Mouse (Mus musculus): ENCODE results near the gene Slc23a4.

The Slc23a4 gene

GRCm38 (mm10) chr6:34955862-34956241 lies 32.4 kb downstream of the Slc23a4 start:
- no peak for DNase-seq (ENCODE audit: low read depth)

DNA sequence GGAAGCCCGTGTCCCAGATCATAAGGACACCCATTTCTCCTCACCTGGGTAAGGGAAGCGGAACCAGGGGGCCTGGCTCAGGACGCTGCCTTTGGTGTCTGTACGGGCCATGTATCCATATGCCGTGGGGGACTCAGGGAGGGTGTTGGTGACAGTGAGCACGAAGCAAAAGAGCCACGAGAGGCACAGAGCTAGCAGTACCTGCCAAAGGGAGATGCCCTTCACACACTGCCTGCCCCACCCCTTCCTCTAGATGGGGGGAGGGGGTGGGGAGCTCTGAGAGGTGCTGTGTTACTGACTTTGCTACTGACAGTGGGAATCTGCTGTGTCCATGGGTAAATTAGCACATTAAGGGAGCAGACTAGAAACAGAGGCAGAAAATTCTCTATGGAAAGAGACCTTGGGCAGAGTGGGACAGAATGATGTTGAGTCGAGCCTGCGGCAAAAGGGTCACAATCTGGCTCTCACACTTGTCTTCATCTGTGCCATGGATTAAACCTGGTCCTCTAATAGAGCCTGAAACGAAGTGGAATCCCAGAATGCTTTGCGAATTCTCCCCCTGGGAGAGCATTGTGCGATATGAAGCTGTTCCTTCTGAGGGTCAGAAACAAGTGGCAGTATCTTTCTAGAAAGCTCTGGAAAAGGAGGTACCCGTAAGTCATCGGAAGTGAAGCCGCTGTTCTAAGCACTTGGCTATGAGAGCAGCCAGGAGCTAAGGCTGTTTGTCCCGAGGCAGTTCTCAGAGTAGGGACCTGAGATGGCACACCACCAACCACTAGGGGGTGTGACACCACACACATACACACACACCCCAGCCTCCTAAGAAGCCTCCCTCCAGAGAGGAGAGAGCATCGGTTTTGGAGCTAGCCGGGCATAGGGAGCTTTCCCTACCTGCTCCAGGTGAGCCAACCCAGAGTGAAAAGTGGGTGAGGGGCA lies 33.0 kb downstream of the Slc23a4 start:
- DNase-seq (ENCODE audit: low read depth): no peak

DNA sequence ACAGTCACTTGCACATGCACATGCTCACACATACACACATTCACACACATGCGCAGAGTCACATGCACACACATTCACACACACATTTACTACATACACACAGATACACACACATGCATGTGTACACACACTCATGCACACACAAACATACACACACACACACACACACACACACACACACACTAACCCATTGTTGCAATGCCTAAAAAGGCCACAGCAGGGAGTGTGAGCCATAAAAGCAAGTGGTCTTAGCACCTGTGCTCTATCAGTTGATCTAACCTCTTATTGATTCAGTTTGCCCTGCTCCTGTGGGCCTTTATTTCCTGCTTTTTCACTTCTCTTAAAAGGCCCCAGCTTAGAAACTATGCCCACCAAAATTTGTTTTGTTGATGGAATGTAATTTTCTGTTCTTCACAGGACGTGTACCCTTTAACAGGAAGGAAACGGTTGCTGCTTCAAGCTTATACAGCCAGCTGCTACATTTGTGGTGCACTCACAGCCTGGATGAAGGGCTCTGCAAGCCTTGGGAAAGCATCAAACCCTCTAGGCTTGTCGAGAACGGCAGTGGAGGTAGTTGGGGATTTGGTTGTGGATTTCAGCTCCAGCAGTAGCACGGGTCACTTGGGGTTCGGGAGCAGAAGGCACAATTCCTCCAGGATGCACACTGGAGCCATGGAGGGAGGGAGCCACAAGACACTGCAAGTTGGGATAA lies 36.1 kb downstream of the Slc23a4 start:
- DNase-seq (ENCODE audit: low read depth): no peak

- DNase-seq (ENCODE audit: low read depth): no peak
Measured at GRCm38 (mm10) chr6:34951518-34951917, 36.7 kb downstream of the Slc23a4 start.

DNA sequence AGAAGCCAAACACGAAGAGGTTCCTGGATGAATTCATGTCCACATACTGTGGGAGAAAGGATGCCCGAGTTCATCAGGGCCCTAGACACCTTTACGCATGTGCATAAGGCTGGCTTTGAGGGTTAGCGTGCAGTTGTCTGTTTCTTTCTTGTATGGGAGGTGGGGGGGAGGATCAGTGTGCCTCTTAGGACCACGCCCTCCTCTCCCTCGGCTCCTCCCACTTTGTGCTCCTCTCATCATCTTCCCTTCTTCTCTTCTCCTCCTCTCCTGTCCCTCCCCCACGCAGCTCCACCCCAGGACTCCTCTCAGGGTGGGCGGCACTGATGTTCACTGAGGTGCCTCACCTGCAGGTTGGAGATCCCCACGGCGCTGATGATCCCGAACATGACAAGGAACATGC lies 39.7 kb downstream of the Slc23a4 start:
- no peak for DNase-seq (ENCODE audit: low read depth)

DNA sequence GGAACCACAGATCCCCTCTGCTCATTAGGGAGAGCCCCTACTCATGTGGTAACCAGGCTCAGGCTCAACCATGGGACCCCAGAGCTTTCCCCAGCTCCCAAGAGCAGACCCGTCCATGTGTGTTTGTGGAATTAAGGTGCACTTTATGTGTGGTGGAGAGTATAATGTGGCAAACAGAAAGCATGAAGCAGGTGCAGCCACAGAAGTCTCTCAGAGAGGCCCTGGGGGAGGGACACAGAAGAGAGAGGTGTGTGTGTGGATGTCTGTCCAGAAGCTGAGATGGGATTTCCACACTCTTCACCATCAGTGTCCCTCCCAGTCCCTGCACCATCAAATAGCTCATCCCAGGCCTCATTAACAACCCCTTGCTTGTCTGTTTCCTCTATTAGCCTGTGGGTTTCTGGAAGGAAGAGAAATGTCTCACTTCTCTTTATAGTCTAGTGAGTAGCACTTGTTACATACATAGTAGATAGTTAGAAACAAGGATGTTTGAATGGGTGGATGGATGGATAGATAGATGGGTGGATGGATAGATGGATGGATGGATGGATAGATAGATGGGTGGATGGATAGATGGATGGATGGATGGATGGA lies 41.6 kb downstream of the Slc23a4 start:
- no peak for DNase-seq (ENCODE audit: low read depth)

- DNase-seq (ENCODE audit: low read depth): no peak
Measured at GRCm38 (mm10) chr6:34943499-34943898, 44.7 kb downstream of the Slc23a4 start.

DNA sequence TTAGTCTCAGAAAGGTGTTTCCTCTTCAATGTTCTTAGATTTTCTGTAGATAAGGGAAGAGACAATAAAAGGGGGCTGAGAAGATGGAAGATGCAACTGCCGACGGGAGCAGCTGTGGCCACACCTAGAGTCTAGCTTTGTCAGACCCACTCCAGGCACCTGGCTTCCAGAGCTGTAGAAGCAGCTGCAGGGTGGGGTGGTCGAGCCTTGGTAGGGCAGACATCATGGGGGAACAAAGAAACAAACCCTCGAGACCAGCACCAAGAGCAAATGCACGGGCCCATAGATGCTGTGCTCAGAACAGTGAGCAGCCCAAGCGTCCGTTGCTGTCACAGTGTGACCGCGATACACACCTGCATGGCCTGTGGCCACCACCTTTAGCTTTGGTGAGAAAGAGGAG lies 45.8 kb downstream of the Slc23a4 start:
- DNase-seq (ENCODE audit: low read depth): no peak

GRCm38 (mm10) chr6:34941496-34941895 lies 46.7 kb downstream of the Slc23a4 start:
- DNase-seq (ENCODE audit: low read depth): no peak

GRCm38 (mm10) chr6:34939451-34939850 lies 48.8 kb downstream of the Slc23a4 start:
- DNase-seq (ENCODE audit: low read depth): no peak

DNA sequence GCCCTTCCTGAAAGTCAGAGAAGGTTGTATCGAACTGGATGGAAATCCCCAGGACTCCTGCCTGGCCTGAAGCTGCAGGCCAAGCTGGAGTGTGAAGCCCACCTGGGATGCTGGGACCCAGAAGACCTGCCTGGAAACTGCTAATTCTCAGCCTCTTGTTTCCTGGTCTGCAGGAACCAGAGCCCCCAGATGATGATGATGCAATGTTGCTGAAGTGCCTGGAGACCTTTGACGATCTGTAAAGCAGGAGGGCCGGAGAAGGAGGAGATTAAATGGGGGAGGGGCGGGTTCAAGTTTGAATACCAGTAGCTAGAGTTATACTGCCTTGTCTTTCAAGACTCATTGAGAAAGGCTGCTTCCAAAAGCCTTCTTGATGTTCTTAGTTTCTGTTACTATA lies 49.3 kb downstream of the Slc23a4 start:
- DNase-seq (ENCODE audit: low read depth): no peak

DNA sequence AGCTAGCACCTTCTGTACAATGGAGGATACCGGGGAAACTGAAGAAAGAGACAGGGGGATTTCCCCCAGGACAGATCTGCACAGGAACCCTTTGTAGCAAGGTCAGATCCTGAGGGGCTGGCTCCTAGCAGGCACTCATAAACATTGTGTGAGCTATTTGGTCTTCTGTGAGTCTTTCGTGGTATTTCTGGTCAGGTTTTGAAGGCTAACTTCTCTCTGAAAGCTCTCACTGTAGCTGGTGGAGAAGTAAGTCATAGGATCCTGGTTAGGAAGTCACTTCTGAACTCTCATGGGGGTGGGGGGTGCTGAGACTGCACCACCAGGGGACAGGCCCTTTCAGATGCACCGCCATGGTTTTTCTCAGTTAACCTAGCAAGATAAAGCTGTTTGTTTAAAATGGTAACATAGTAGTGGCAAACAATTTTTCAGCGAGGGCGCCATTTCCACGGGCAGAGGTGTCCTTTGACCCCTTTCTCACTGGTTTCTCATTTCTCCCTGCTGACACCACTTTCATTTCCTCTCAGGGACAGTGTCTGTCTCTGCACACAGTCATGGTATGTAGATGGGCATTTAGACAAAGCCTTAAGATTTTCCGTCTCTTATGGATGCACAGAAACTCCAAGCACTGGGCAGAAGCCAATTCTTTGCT lies 49.8 kb downstream of the Slc23a4 start:
- DNase-seq (ENCODE audit: low read depth): no peak

GRCm38 (mm10) chr6:34936743-34937142 lies 51.5 kb downstream of the Slc23a4 start:
- no peak for DNase-seq (ENCODE audit: low read depth)

DNA sequence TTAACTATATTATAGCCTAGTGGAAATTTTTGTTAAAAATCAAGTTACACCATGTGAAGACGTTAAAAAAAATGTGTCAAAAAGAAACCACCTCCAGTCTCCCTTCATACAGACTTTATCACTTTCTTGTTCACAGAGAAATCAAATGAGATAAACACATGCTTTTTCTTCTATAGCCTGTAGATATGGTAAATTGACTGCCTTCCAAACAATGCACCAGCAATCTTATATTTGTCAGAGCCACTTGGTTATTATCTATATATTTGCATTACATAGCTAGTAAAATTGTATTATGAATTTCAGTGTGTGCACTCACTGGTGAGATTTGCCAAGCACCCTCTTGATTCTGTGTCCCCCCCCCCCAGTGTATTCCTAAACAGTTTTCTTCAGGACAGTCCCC lies 55.6 kb downstream of the Slc23a4 start:
- no peak for DNase-seq (ENCODE audit: low read depth)

GRCm38 (mm10) chr6:34927594-34927993 lies 60.6 kb downstream of the Slc23a4 start:
- DNase-seq (ENCODE audit: low read depth): no peak

- DNase-seq (ENCODE audit: low read depth): peak; percentile 58
Measured at GRCm38 (mm10) chr6:34927156-34927555, 61.0 kb downstream of the Slc23a4 start.

- DNase-seq (ENCODE audit: low read depth): peak; percentile 21
Measured at GRCm38 (mm10) chr6:34921941-34922340, 66.3 kb downstream of the Slc23a4 start.

GRCm38 (mm10) chr6:34920631-34921030 lies 67.6 kb downstream of the Slc23a4 start:
- no peak for DNase-seq (ENCODE audit: low read depth)

DNA sequence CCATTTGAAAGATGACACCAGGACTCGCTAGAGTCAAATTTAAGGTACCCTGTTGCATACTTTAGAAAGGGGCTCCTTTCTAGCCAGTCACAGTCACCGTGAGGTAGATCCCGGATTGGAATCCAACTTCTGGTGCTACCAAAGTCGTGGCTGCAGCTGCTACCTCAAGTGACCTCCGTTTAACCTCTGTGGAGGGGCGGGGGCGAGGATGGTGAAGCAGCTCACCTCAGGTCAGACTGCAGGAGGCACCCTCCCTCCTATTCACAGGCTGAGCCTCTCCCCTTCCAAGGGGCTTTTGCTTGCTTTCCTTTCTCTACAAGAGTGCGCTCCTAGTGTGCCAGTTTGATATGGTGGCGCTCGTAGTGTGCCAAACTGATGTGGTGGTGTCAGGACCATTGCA lies 68.2 kb downstream of the Slc23a4 start, which contains the start of gene Stra8:
Gene Stra8, plus strand, starts transcription at position 208 of the 400 bp plus-strand sequence.
- DNase-seq (ENCODE audit: low read depth): no peak

- no peak for DNase-seq (ENCODE audit: low read depth)
Measured at GRCm38 (mm10) chr6:34919146-34919545, 69.1 kb downstream of the Slc23a4 start.

- DNase-seq (ENCODE audit: low read depth): no peak
Measured at GRCm38 (mm10) chr6:34914462-34914861, 73.7 kb downstream of the Slc23a4 start.

GRCm38 (mm10) chr6:34913341-34914040 lies 74.7 kb downstream of the Slc23a4 start:
- DNase-seq (ENCODE audit: low read depth): no peak
